Mouse (Mus musculus) mouse embryonic stem cell (cell line): ENCODE measurements around the gene Fgf22.

ENCODE experiments used
- in situ Hi-C, 2 experiments: fragments of 300-500 bp; cut with MboI; formaldehyde crosslinking; loops; 1 replicate in 1 of 2; 3 replicates in 1 of 2; pipeline ENCODE4 v1.14.3; 2019 to 2020; ENCODE audit warnings: low sequenced_read_pairs in 2 of 2, low pct_unique_long_range_greater_than_20kb in 1 of 2, mixed read lengths in 1 of 2; ENCODE audit not compliant: unreplicated experiment in 1 of 2

Fgf22 gene

GRCm38 (mm10) chr10:79760603-79761143 lies 5.8 kb downstream of the Fgf22 start:
- in situ Hi-C loops = no loop called here

- in situ Hi-C loops = no loop called here
Observed at GRCm38 (mm10) chr10:79762875-79763274, 8.0 kb downstream of the Fgf22 start.

GRCm38 (mm10) chr10:79764234-79764633 lies 9.4 kb downstream of the Fgf22 start:
- in situ Hi-C loops = no loop called here

GRCm38 (mm10) chr10:79765228-79765745 lies 10.4 kb downstream of the Fgf22 start:
- in situ Hi-C loops = no loop called here

DNA sequence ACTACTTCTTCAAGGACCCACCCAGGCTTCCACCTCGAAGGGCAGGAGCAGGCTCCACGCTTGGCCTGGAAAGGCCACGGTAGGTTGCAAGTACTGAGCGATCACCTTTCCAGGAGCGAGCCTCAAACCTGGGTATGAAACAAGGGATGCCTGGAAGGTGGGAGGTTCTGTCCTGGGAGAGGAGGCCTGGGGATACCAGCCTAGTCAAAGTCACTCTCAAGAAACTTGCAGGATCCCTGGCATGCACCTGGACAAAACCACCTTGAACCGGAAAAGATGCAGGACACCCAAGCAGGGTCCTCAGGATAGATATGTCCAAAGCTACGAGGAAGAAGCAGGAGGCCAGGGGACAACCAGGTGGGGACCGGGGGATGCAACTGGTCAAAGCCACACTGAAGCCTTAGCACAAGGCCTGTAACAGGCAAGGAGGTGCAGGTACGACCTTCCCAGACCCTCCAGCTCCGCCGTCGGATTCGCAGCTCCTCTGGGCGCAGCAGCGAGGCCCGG lies 11.2 kb downstream of the Fgf22 start:
- in situ Hi-C loops = no loop called here

GRCm38 (mm10) chr10:79766508-79767325 lies 11.8 kb downstream of the Fgf22 start, which contains the start of gene Rnf126:
Rnf126 (minus strand) TSS chr10:79766952.
- in situ Hi-C loops = no loop called here

DNA sequence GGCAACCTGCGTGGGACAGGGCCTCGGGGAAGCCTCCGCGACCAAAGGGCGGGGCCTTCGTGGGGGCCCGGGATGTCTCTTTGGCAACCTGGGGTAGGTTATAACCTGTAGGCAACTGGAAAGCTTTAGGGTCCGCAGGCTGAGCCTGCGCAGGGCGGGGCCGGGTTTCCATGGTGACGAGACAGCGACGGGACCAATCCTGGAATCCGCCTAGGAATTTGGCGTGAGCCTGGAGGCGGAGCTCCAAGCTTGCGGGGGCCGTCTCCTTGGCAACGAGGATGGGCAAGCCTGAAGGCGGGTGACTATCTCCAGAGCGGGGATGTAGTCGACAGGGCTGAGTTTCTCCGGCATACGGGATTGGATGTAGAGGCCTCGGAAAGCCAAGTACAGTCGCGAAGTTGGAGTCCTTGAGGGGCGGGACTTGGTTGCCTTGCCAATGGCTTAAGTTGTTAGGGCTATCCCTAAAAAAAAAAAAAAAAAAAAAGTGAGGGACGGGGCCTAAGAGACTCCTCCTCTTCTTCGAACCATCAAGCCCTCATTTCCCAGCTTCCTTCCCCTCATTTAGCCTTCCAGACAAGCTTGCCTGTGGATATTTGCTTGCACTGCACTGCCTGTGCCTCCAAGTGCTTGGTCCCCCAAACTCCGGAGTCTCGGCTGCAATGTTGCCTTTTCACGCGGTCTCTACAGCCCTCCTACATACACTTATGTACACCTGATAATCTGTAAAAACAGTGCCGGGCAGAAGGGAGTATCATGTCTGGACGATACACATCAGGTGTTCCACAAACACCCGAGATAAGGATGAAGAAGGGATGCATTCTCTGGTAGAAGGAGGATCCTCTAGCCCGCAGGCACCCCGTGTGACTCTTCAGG lies 12.7 kb downstream of the Fgf22 start:
- in situ Hi-C loops = no loop called here

DNA sequence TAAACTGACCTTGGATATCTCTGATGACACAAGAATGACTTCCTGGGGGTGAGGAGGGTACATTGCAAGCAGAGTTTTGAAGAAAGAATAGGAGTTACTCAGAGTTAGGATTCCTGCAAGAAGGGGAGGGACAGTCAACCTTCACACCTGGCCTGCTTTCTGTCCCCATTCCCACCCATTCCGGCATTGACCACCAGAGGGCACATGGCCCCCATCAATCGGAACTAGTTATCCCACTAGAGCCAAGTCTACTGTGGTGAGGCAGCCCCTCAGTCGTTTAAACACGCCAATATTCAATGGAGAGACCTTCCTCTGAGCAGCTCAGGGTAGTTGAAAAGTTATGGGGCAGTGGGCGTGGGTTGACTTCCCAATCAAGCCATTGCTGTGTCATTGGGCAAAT lies 13.5 kb downstream of the Fgf22 start:
- in situ Hi-C loops = no loop called here

- in situ Hi-C loops = no loop called here
Observed at GRCm38 (mm10) chr10:79769329-79769728, 14.5 kb downstream of the Fgf22 start.

DNA sequence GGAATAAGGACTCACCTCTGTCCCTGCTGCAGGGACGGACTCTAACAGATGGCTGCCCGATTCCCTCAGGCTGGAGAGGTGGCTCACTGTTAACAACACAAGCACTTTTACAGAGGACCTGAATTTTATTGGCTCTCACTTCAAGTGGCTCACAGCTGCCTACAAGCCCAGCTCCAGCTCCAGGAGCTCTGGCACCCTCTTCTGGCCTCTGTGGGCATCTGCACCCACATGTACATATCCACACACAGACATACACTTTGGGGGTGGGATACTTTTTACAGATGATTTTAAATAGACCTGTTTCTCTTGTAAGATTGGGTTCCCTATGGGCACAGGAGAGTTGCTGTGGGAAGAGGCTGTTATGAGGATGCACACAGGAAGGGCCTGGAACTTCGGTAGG lies 17.4 kb downstream of the Fgf22 start:
- in situ Hi-C loops = no loop called here

- in situ Hi-C loops = no loop called here
Observed at GRCm38 (mm10) chr10:79773208-79773607, 18.3 kb downstream of the Fgf22 start.

- in situ Hi-C loops = no loop called here
Observed at GRCm38 (mm10) chr10:79774486-79775279, 19.8 kb downstream of the Fgf22 start.

GRCm38 (mm10) chr10:79777103-79777531 lies 22.2 kb downstream of the Fgf22 start, which contains the start of gene Fstl3:
Fstl3 (plus strand) TSS chr10:79777272.
- in situ Hi-C loops = no loop called here

DNA sequence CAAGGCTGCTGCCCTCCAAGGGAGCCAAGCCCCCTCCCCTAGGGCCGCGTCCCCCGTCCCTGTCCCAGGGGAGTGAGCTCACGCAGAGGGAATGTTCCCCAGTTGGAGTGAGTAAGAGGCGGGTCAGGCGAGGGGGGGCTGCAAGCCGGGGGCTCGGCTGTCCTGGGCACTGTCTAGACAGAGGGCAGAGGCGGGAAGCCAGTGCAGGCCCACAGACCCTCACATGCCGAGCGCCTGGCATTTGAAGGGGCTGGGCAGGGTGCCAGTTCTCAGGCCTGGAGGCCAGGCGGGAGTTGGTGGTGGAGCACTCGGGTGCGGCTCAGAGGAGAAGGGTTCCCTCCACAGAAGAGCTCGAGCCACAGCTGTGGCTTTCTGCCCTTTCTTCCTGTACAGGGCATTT lies 23.1 kb downstream of the Fgf22 start:
- in situ Hi-C loops = no loop called here

DNA sequence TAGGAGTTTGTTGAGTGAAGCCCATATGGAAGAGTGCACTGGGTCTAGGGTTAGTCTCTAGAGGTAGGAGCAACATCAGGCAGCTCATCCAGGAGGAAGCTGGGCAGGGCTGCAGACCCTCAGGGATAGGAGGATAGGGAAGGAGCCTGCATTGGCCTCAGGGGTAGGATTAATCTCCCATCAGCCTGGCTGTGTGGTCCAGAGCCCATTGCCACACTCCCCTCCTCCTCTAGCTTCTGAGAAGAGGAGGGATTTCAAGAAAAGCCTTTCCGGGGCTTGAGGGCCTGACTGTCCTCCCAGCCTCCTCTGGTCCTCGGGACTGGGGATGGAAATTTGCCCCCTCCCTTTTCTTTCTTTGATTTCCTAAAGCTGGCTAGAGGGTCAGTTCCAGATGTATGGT lies 24.3 kb downstream of the Fgf22 start:
- in situ Hi-C loops = no loop called here

GRCm38 (mm10) chr10:79779784-79780663 lies 25.1 kb downstream of the Fgf22 start:
- in situ Hi-C loops = no loop called here

- in situ Hi-C loops = no loop called here
Observed at GRCm38 (mm10) chr10:79780664-79781015, 25.8 kb downstream of the Fgf22 start.
